Comparison of ENCODE assay signal across 9 mouse cellular contexts in genomic region chr17:28419636-28420035, GRCm38 (mm10). TPM values are rescaled to one million over a fixed set of nuclear protein-coding genes. Genes with fewer than 3 reads are reported as not detected.
DNase-seq lines count a peak whose midpoint lies in the region; ATAC-seq and TF ChIP-seq lines count a peak whose summit lies in the region.
"Had no signal": no experiment of that assay in that cellular context is flagged by ENCODE, and none has a peak within 500 bp of the region (broad histone marks: within the 10 kb centered on the region; RNA-seq: fewer than 3 reads in every experiment).

No protein-coding gene starts in this region.

- no peak for TF ChIP-seq EP300 in ES-Bruce4 (IDR thresholded peaks at IDR 0.05; ENCODE audit: insufficient read depth, low read depth, low read length)

- H3K9me3 ChIP-seq in hindbrain, embryonic 13.5 days, result no peaks in the 10 kb centered on the region
- H3K9me3 ChIP-seq in hindbrain, embryonic 10.5 days, result no peaks in the 10 kb centered on the region
- no peaks in the 10 kb centered on the region for H3K9me3 ChIP-seq in ES-Bruce4 (replicated peaks; ENCODE audit: control insufficient read depth, insufficient read depth, low read length, poor library complexity, severe bottlenecking)
- H3K9me3 ChIP-seq in heart, embryonic 15.5 days (replicated peaks), result no peaks in the 10 kb centered on the region

- H3K4me1 ChIP-seq in hindbrain, embryonic 13.5 days (replicated peaks), result peaks cover 15% of the 10 kb centered on the region
- no peaks in the 10 kb centered on the region; the same call in 1 of the 2 replicates for H3K4me1 ChIP-seq in hindbrain, embryonic 10.5 days (replicated peaks)
- peaks cover 8% of the 10 kb centered on the region for H3K4me1 ChIP-seq in ES-Bruce4 (ENCODE audit: control insufficient read depth, insufficient read depth, low read length)
- H3K4me1 ChIP-seq in heart, embryonic 15.5 days (replicated peaks), result peaks cover 23% of the 10 kb centered on the region

- H3K36me3 ChIP-seq in hindbrain, embryonic 13.5 days, result peaks cover 11% of the 10 kb centered on the region
- peaks cover 30% of the 10 kb centered on the region for H3K36me3 ChIP-seq in hindbrain, embryonic 10.5 days
- H3K36me3 ChIP-seq in ES-Bruce4 (ENCODE audit: control insufficient read depth, insufficient read depth, low read length, poor library complexity, severe bottlenecking), result peaks cover 28% of the 10 kb centered on the region
- H3K36me3 ChIP-seq in heart, embryonic 15.5 days, result no peaks in the 10 kb centered on the region

- no peak overlapping the region for H3K9ac ChIP-seq in hindbrain, embryonic 13.5 days
- no peak overlapping the region for H3K9ac ChIP-seq in ES-Bruce4 (ENCODE audit: low read depth, poor library complexity, severe bottlenecking)
- H3K9ac ChIP-seq in heart, embryonic 15.5 days, result no peak overlapping the region

- no peaks in the 10 kb centered on the region for H3K27me3 ChIP-seq in hindbrain, embryonic 13.5 days
- H3K27me3 ChIP-seq in hindbrain, embryonic 10.5 days (ENCODE audit: insufficient read depth, poor library complexity, severe bottlenecking), result no peaks in the 10 kb centered on the region
- no peaks in the 10 kb centered on the region for H3K27me3 ChIP-seq in ES-Bruce4 (ENCODE audit: control insufficient read depth, insufficient read depth, low read length, poor library complexity, severe bottlenecking)
- no peaks in the 10 kb centered on the region for H3K27me3 ChIP-seq in heart, embryonic 15.5 days

- no peak overlapping the region for H3K4me2 ChIP-seq in hindbrain, embryonic 13.5 days
- H3K4me2 ChIP-seq in heart, embryonic 15.5 days, result no peak overlapping the region

- DNase-seq in hindbrain, embryonic 10.5 days (ENCODE audit: low spot score), result no peak
- DNase-seq in lung, postnatal 10 days, result peak; percentile 24
- no peak for DNase-seq in retina, postnatal 1 day
- DNase-seq in embryo, embryonic 10.5 days (ENCODE audit: low spot score), result no peak
- DNase-seq: right cerebral cortex, adult 18-20 months had no signal

- TF ChIP-seq CTCF in ES-Bruce4 (IDR thresholded peaks at IDR 0.05; ENCODE audit: low read depth, low read length), result no peak

- no peak overlapping the region for H3K4me3 ChIP-seq in hindbrain, embryonic 13.5 days
- H3K4me3 ChIP-seq in hindbrain, embryonic 10.5 days, result no peak overlapping the region
- H3K4me3 ChIP-seq in ES-Bruce4 (ENCODE audit: low read depth, low read length), result no peak overlapping the region
- no peak overlapping the region for H3K4me3 ChIP-seq in heart, embryonic 15.5 days

- no peak for TF ChIP-seq POLR2A in ES-Bruce4 (IDR thresholded peaks at IDR 0.05; ENCODE audit: insufficient read depth, low read length)

- ATAC-seq in hindbrain, embryonic 13.5 days (ENCODE audit: low FRiP score), result no peak
- no peak for ATAC-seq in heart, embryonic 15.5 days (replicated peaks; ENCODE audit: insufficient number of reproducible peaks, insufficient read depth, low FRiP score, low read depth)
- no peak for ATAC-seq in megakaryocyte, adult 5-6 weeks (ENCODE audit: poor library complexity, severe bottlenecking)

- H3K27ac ChIP-seq in hindbrain, embryonic 13.5 days, result 0 out of 2 replicates have a peak overlapping the region, but pooled peaks have one; percentile 1
- H3K27ac ChIP-seq in hindbrain, embryonic 10.5 days, result no peak overlapping the region
- peak overlapping the region; percentile 88 for H3K27ac ChIP-seq in ES-Bruce4 (ENCODE audit: insufficient read depth, low read length)
- peak overlapping the region; percentile 88 for H3K27ac ChIP-seq in heart, embryonic 15.5 days

- WGBS in hindbrain, embryonic 13.5 days, result 84% methylated on average over 6 of the region's 6 CpGs
- WGBS in hindbrain, embryonic 10.5 days, result 89% methylated on average over 6 of the region's 6 CpGs
- 69% methylated on average over 6 of the region's 6 CpGs for WGBS in heart, embryonic 15.5 days

RNA-seq across cellular contexts. Expression of gene Tulp1, which starts 54.6 kb away (rescaled TPM):
- 2.1 and 2.2 TPM in 2 replicates for polyA plus RNA-seq in hindbrain, embryonic 13.5 days (2015; fragmentation: Nextera tagmentation; extraction: Ambion mirVana)
- 2.8 and 4.0 TPM in 2 replicates for polyA plus RNA-seq in hindbrain, embryonic 10.5 days (2016; fragmentation: Nextera tagmentation; extraction: Ambion mirVana)
- polyA plus RNA-seq in ES-Bruce4 (2011; ENCODE audit: insufficient read depth, insufficient read length, low read depth, missing spikeins), result 14.0 and 14.7 TPM in 2 replicates
- polyA plus RNA-seq in heart, embryonic 15.5 days (2015; fragmentation: Nextera tagmentation; extraction: Ambion mirVana), result 2.6 and 4.3 TPM in 2 replicates
- total RNA-seq in megakaryocyte, adult 5-6 weeks (2015), result not detected in 2 replicates
- total RNA-seq in megakaryocyte, adult 5-6 weeks (2017), result not detected in 2 replicates
